Mouse (Mus musculus): ENCODE results near the gene Sdr39u1.

GRCm38 (mm10) chr14:55866962-55867361 is 33.1 kb downstream of the Sdr39u1 start:
- TF ChIP-seq CTCF (IDR thresholded peaks at IDR 0.05; ENCODE audit: low read depth, low read length) (peak; percentile 97), POLR2A (IDR thresholded peaks at IDR 0.05; ENCODE audit: borderline replicate concordance, low read depth, low read length) (no peak)

All from bone marrow macrophage, adult 2 months (primary cell).